17 mouse cellular contexts compared by ENCODE assay signal in the genomic region with DNA sequence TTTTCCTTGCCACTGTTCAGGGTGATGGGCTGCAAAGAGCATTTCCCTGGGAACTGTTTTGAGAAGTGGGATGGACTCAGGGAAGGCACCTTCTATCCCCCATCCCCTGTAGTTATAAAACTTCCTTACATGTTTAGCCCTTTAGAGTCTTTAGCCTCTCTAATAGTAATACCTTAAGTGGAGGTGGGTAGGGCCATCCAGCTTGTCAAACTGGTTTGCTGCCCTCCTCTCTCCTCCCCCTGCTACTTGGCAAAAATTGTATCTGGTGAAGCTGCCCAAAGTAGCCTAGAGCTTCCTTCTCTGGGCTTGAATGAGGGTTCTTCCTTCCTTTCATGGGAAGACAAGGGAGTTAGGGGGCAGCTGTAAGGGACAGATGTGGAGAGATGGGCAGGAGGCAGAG. TPM values are rescaled to one million over a fixed set of nuclear protein-coding genes. Genes with fewer than 3 reads are reported as not detected.
DNase-seq lines count a peak whose midpoint lies in the region; ATAC-seq and TF ChIP-seq lines count a peak whose summit lies in the region.
"Had no signal": no experiment of that assay in that cellular context is flagged by ENCODE, and none has a peak within 500 bp of the region (broad histone marks: within the 10 kb centered on the region; RNA-seq: fewer than 3 reads in every experiment).

No protein-coding gene starts in this region.

- no peak for TF ChIP-seq CTCF in liver, postnatal 0 days (IDR thresholded peaks at IDR 0.05; ENCODE audit: low read depth)

- H3K9me3 ChIP-seq in heart, embryonic 13.5 days, result no peaks in the 10 kb centered on the region
- H3K9me3 ChIP-seq in liver, postnatal 0 days (ENCODE audit: low read length), result no peaks in the 10 kb centered on the region
- H3K9me3 ChIP-seq in liver, embryonic 11.5 days (ENCODE audit: control insufficient read depth, low read length), result no peaks in the 10 kb centered on the region
- H3K9me3 ChIP-seq: hindbrain, embryonic 13.5 days; liver, embryonic 12.5 days; neural tube, embryonic 12.5 days had no signal

- no peak for TF ChIP-seq EP300 in liver, postnatal 0 days (IDR thresholded peaks at IDR 0.05; ENCODE audit: low read depth)

- no peak overlapping the region for H3K4me3 ChIP-seq in heart, embryonic 13.5 days
- no peak overlapping the region for H3K4me3 ChIP-seq in liver, postnatal 0 days (ENCODE audit: low read depth, low read length)
- no peak overlapping the region for H3K4me3 ChIP-seq in liver, embryonic 11.5 days (ENCODE audit: low read depth, low read length)
- H3K4me3 ChIP-seq: hindbrain, embryonic 13.5 days; liver, embryonic 12.5 days; neural tube, embryonic 12.5 days had no signal

- 0 out of 2 replicates have a peak, but pooled peaks cover under 1% of the 10 kb centered on the region for H3K36me3 ChIP-seq in heart, embryonic 13.5 days
- H3K36me3 ChIP-seq in liver, postnatal 0 days (replicated peaks; ENCODE audit: insufficient read depth, low read length), result no peaks in the 10 kb centered on the region
- no peaks in the 10 kb centered on the region for H3K36me3 ChIP-seq in liver, embryonic 11.5 days (ENCODE audit: control insufficient read depth, insufficient read depth, low read length)
- H3K36me3 ChIP-seq: hindbrain, embryonic 13.5 days; liver, embryonic 12.5 days; neural tube, embryonic 12.5 days had no signal

- H3K4me1 ChIP-seq in heart, embryonic 13.5 days, result peaks cover 51% of the 10 kb centered on the region
- H3K4me1 ChIP-seq in liver, postnatal 0 days (ENCODE audit: insufficient read depth), result peaks cover 10% of the 10 kb centered on the region
- no peaks in the 10 kb centered on the region for H3K4me1 ChIP-seq in liver, embryonic 11.5 days (replicated peaks; ENCODE audit: control insufficient read depth, insufficient read depth, low read length)

- ATAC-seq in heart, embryonic 13.5 days (ENCODE audit: extremely low read depth, insufficient number of reproducible peaks, low FRiP score, low TSS enrichment), result no peak
- ATAC-seq in liver, postnatal 0 days, result 0 out of 2 replicates have a peak, but pooled peaks have one; percentile 12
- no peak for ATAC-seq in liver, embryonic 11.5 days (replicated peaks; ENCODE audit: low FRiP score)
- no peak for ATAC-seq in CD4-positive, CD25-positive, alpha-beta regulatory T cell, adult 4 months
- ATAC-seq: intestine, embryonic 16.5 days; liver, embryonic 12.5 days had no signal

- intact Hi-C loops in heart, postnatal 10 days (cut with DNase I), result no loop called here

- H3K27ac ChIP-seq in heart, embryonic 13.5 days (replicated peaks), result peak overlapping the region; percentile 74
- peak overlapping the region; percentile 34; the same call in 1 of the 2 replicates for H3K27ac ChIP-seq in liver, postnatal 0 days (ENCODE audit: low read depth)
- H3K27ac ChIP-seq in liver, embryonic 11.5 days (ENCODE audit: low read depth, low read length), result no peak overlapping the region
- H3K27ac ChIP-seq: hindbrain, embryonic 13.5 days; liver, embryonic 12.5 days; neural tube, embryonic 12.5 days had no signal

- peak overlapping the region; percentile 24 for H3K9ac ChIP-seq in heart, embryonic 13.5 days
- H3K9ac ChIP-seq in liver, postnatal 0 days (replicated peaks), result no peak overlapping the region
- H3K9ac ChIP-seq in liver, embryonic 11.5 days (ENCODE audit: low read depth, low read length), result no peak overlapping the region
- H3K9ac ChIP-seq: hindbrain, embryonic 13.5 days; liver, embryonic 12.5 days; neural tube, embryonic 12.5 days had no signal

- no peaks in the 10 kb centered on the region for H3K27me3 ChIP-seq in heart, embryonic 13.5 days (replicated peaks)
- H3K27me3 ChIP-seq in liver, postnatal 0 days (ENCODE audit: insufficient read depth, low read length), result peaks cover 21% of the 10 kb centered on the region
- H3K27me3 ChIP-seq in liver, embryonic 11.5 days (replicated peaks; ENCODE audit: control insufficient read depth, insufficient read depth, low read length), result peaks cover 34% of the 10 kb centered on the region

- H3K4me2 ChIP-seq in heart, embryonic 13.5 days, result no peak overlapping the region
- no peak overlapping the region for H3K4me2 ChIP-seq in liver, postnatal 0 days (ENCODE audit: low read depth, low read length)
- H3K4me2 ChIP-seq in liver, embryonic 11.5 days, result no peak overlapping the region
- H3K4me2 ChIP-seq: hindbrain, embryonic 13.5 days; liver, embryonic 12.5 days; neural tube, embryonic 12.5 days had no signal

- no peak for DNase-seq in heart, postnatal 10 days
- no peak for DNase-seq in liver, postnatal 0 days
- no peak for DNase-seq in liver, embryonic 11.5 days (ENCODE audit: low spot score)
- DNase-seq in kidney, postnatal 25 days, result peak; percentile 49 to 62
- peak; percentile 73 for DNase-seq in lung, postnatal 36 days
- no peak for DNase-seq in thymus, postnatal 4 days
- DNase-seq: B cell, adult 2 months; cerebellum, adult 11-12 months; cerebellum, postnatal 36 days; right cerebral cortex, postnatal 25 days; thymus, adult 18-20 months had no signal

RNA-seq across cellular contexts. Expression of a gene that starts 2.5 kb away (rescaled TPM):
- 7.1 TPM in 2 replicates for polyA plus RNA-seq in heart, embryonic 13.5 days (2015; fragmentation: Nextera tagmentation; extraction: Ambion mirVana)
- 1 to 10 TPM; 7.4 to 8.4 TPM for total RNA-seq in heart, postnatal 10 days (2021)
- polyA plus RNA-seq in liver, postnatal 0 days (2015; fragmentation: Nextera tagmentation; extraction: Ambion mirVana), result 0.50 and 0.66 TPM in 2 replicates
- 0.62 and 1.2 TPM in 2 replicates for polyA plus RNA-seq in liver, embryonic 11.5 days (2014; fragmentation: Nextera tagmentation; extraction: Ambion mirVana)
- polyA plus RNA-seq in CD4-positive, CD25-positive, alpha-beta regulatory T cell, adult 4 months (2017; shearing (Covaris generic)), result not detected

Comparison
In these comparisons a context has a peak if more than half of its experiments do, and no peak if none do; other contexts are left out.
1. DNase-seq: peak in kidney, postnatal 25 days (2 of 2) and lung, postnatal 36 days (single experiment); none in heart, postnatal 10 days (0 of 2), liver, postnatal 0 days (single experiment), liver, embryonic 11.5 days (single experiment) and thymus, postnatal 4 days (single experiment).